Mouse (Mus musculus) brain, embryonic 14.5 days (tissue): ENCODE measurements at regions not wholly inside any gene's neighbourhood (a gene's known extent, or its start where the extent isn't known, plus 50 kb on each side); places are given as distances from the start of the nearest gene placed in this dataset.

Experiments
- CTCF ChIP-seq: fragments of 200-500 bp; IDR thresholded peaks from 2 replicates; pipeline ENCODE4 v1.5.1; 2012; ENCODE audit warnings: inconsistent platforms, mild to moderate bottlenecking, moderate library complexity, borderline replicate concordance; ENCODE audit not compliant: insufficient read depth, insufficient read length; ENCODE audit errors: extremely low read depth
- POLR2A ChIP-seq: fragments of 200-500 bp; IDR thresholded peaks from 2 replicates; pipeline ENCODE4 v1.6.1; 2012; ENCODE audit warnings: mild to moderate bottlenecking, inconsistent platforms, borderline replicate concordance; ENCODE audit not compliant: poor library complexity, insufficient read depth, insufficient read length, severe bottlenecking; ENCODE audit errors: extremely low read depth

DNA sequence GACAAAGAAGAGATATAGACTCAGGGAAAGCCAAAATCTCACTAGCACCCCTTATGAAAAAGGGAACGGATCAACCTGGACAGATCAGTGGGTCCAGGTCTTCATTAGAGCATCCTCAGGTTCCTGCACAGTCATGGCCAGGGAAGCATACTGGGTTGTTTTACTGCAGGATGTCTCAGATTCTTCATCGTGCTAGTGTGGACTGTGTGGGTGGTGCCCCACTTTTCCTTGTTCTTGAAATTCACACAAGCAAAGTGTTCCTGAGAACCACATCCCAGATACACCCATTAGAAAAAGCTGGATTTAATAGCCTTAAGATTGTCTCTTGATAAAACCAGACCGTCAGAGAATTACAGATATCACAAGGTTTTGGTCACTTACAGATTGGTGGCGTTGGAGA, 107.1 kb downstream of the 2410131K14Rik start:
- TF ChIP-seq CTCF, result no peak
- no peak for TF ChIP-seq POLR2A
